Mouse (Mus musculus) adrenal gland, adult 2 months (tissue): Measurements from ENCODE around the gene Bicdl1. TPM values are rescaled to one million over a fixed set of nuclear protein-coding genes. Genes with fewer than 3 reads are reported as not detected.

ENCODE experiments used
- DNase-seq: peaks from one replicate; pipeline ENCODE4 v3.0.0; 2021
- polyA plus RNA-seq: library from polyadenylated mRNA; depleted of rRNA; stranded (reverse); fragments of >200 nt; gene quantifications from 2 replicates; pipeline ENCODE4 v1.2.3, GENCODE M21; 2012
- total RNA-seq, 2 experiments: library from RNA; stranded (reverse); gene quantifications; 2 replicates each; pipeline ENCODE4 v1.2.3; 2021

The Bicdl1 gene
- total and polyA plus RNA-seq, 3 experiments: 5.4 to 25.3 (median 13.2) TPM

GRCm38 (mm10) chr5:115667894-115668293, 63.5 kb downstream of the Bicdl1 start:
- no peak for DNase-seq

- no peak for DNase-seq
Measured at GRCm38 (mm10) chr5:115667210-115667609, 64.2 kb downstream of the Bicdl1 start.

DNA sequence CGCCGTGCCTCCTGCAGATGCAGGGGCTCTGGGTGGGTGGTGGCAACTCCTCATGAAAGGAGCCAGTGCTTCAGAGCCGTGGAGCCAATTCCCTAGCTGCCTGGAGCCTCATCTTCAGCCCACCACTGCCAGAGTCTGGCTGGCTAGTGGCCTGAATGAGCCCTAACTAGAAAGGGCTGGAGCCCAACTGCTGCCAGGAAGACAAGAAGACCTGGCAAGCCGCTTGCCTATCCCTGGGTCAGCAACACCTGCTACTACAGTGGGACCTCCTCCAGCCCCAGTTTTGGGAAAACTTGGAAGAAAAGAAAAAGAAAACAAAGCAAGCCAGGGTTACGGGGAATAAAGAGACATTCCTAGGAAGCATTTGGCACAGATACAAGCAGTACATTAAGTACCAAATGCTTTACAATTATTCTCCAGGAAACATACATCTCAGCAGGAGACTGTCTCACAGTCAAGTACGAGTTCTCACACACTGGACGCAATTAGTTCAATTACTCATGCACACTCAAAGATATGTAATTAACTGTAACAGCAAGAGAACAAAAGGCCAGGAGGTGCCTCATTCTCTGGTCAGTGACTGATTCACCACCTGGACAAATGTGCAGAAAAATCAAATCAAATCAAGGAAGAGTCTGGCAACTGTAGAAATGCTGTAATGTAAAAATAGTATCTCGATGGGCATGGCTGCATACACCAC, 64.9 kb downstream of the Bicdl1 start:
- DNase-seq: no peak

DNA sequence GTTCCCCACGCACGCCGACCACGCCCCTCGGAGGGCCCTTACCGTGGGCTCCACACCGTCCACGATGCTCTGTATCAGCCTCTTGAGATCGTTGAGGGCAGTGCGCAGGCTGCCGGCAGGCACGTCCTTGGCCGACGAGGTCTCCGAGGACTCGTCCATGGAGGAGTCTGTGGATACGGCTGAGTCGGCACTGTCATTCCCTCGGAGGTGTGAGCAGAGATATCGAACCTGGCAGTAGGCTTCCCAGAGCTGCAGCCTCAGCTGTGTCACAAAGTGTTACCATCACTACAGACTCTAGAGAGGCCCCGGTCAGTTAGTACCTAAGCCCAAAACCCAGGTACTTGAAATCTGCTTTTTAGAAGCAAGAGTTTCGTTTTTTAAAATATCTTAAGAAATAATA, 68.8 kb downstream of the Bicdl1 start:
- no peak for DNase-seq

- DNase-seq: no peak
Measured at GRCm38 (mm10) chr5:115658352-115658751, 73.1 kb downstream of the Bicdl1 start.

- no peak for DNase-seq
Measured at GRCm38 (mm10) chr5:115657234-115657633, 74.2 kb downstream of the Bicdl1 start.

GRCm38 (mm10) chr5:115656677-115657076, 74.7 kb downstream of the Bicdl1 start:
- no peak for DNase-seq

- no peak for DNase-seq
Measured at GRCm38 (mm10) chr5:115653776-115654175, 77.6 kb downstream of the Bicdl1 start.

- peak; percentile 100 for DNase-seq
Measured at GRCm38 (mm10) chr5:115652681-115653575, 78.5 kb downstream of the Bicdl1 start.

DNA sequence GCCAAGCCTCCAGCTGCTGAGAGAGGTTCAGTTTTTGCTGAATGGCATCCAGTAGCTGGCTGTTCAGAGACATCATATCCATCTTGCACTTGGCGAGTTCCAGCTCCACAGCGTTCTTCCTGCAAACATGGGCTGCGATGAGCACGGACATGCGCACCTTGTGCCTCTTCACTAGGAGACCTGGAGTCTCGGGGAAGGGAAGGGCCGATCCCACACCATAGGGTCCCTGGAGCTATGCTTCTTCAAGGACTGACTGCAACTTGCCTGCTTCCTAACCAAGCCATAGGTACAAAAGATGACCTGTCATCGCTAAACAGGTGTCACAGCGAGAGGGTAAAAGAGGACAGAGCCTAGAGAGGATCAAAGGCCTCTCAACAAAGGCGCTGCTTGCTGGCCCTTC, 79.6 kb downstream of the Bicdl1 start:
- no peak for DNase-seq

DNA sequence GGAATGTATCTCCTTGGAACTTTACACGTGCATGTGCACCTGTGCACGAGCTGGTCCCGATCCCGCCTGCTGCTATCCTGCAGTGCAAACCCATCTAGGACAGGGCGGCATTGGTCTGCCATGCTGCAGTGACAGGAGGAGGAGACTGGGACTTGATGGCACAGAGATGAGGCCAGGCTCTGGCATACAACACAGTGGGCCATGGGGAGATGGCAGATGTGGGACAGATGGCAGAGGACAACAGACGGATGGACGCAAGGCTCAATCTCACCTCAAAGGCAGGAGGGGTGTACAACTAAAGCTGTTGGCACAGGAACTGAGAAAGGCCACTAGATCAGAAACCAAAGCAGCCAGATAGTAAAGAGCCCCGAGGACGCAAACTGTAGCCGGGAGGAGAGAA, 80.5 kb downstream of the Bicdl1 start:
- no peak for DNase-seq

DNA sequence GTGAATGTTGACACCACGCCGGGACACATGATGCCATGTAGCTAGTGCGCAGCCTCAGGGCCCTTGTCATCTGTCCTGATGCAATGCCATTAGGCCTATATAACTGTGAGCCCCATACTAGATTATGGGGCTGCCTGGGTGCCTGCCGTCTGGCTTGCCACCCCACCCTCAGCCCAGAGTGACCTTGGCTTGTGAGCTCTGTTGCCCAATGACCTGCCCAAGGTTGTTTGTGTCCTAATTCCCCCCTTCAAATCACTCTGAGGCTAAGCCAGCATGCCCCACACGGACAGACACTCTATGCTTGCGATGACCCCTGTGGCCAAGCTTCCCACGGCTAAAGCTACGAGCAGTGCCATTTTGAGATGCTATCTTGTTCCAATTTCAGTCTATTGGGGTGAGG, 81.7 kb downstream of the Bicdl1 start:
- peak; percentile 58 for DNase-seq

DNA sequence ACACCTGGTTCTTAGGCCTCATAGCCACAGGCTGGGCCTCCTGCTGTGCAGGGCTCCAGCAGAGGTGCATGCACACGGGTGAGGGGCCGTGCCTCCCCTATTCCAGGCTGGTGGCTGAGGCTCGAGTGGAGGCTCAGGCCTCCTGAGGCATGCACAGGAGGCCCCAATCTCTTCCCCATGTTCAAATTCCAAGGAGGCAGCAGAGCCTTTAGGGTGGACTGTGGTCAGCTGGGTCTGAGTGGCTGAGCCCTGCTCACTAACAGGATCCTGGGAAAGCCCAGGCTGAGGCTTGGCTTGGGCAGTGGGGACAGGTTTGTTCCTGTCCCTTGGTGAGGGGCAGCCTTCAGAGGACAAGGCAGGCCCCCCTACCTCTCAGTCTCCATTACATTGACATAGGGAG, 82.5 kb downstream of the Bicdl1 start:
- no peak for DNase-seq

DNA sequence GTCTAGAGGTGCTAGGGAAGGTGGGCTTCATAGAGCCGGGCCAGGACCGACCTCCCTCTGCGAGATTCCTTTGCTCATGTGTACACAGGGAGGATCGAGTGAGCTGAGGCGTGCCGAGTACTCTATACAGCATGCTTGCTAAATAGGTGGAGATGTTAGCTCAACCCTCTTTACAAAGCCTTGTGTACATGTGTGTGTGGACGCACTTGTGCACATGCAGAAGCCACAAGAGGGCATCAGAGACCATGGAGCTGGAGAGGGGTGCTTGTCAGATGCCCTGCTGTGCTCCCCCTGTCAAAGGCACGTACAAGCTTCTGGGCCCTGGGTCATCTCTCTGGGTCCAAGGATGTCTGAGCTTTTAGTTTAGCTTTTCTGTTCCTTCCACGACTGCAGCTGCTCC, 87.2 kb downstream of the Bicdl1 start:
- DNase-seq: no peak

DNA sequence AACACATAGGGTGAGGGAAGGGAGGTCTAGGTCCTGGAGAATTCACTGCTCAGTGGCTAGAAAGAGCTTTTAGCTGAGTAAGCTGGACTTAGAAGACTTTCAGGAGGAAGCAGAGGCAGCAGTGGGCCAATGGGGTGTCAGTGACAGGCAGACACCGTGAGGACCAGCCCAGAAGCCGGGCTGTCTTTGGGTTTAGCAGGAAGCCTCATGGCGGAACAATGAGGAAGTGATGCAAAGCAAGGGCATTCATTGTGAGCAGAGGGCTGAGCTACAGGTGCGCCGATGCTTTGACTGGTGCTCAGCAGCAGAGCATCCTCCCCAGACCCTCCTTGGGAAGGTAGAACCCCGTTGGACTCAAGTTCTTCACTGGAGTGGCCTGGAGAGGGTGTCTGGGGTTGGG, 95.9 kb downstream of the Bicdl1 start:
- DNase-seq: no peak

DNA sequence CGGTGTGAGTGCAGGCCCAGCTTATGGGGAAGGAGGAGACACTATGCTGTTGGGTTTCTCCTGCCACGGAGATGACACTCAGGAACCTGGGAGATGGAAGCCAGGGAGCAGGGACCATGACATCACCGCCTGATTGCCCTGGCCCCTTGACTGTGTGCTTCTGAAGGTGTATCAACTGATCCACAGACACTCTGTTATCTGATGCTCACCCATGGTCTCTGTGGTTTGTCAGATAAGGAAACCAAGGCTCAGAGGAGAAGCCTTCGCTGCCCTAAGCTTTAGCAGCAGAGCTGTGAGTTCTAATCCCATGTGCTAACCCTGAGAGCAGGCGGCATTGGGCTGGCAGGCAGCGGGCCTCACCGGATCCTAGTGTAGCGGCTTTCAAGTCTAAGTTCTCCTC, 97.4 kb downstream of the Bicdl1 start:
- DNase-seq: no peak

GRCm38 (mm10) chr5:115633060-115633459, 98.4 kb downstream of the Bicdl1 start:
- DNase-seq: no peak

DNA sequence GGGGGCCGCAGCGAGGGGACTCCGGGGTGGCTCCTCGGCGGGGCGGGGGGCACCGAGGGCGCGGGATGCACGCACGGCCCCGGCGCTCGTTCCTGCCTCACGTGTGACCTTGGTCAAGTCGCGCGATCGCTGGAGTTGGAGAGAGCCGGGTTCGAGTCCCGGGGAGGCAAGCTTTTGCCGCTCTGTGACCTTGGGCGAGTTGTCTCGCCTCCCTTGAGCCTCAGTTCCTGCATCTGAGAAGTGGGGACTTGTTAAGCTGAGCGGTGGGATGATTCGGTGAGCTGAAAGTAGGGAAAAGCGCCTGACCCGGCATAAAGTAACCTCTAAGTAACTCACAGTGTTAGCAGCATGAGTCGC, 99.1 kb downstream of the Bicdl1 start:
- peak; percentile 52 for DNase-seq

DNA sequence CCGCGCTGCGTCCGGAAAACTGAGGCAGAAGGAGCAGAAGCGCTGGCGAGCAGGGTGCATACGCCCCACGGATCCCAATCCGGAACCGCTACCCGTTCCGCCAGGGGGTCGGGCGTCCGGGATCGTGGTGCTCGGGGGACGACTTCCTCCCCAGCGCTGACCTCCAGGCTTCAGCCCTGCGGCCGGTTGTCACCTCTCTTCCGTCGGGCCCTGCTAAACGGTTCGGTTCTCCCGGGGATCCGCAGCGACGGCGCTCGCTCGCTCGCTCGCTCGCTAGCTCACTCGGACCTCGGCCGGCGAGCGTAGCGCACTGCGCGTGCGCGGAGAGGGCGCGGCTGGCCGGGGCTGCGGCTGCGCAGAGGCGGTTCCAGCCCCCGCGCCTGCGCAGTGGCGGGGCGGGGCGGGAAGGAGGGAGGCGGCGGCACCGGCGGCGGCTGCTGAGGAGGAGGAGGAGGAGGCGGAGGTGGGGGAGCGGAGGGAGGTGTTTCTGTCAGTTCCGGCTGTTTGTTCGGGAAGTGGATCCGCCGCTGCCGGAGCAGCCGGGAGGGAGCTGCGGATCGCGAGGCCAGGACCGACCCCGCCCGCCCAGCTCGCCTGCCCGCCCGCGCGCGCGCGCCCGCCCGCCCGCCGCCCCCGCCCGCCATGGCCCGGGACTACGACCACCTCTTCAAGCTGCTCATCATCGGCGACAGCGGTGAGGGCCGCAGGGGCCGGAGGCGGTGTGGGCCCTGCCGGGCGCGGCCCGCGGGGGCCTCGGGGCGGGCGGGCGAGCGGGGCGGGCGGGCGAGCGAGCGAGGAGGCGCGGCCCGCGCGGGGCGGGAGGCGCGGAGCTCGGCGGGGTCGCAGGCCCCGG, 99.7 kb downstream of the Bicdl1 start, which contains the start of gene Rab35:
Rab35 (plus strand) TSS at position 404 of the 853 bp plus-strand sequence.
- DNase-seq: peak; percentile 98

DNA sequence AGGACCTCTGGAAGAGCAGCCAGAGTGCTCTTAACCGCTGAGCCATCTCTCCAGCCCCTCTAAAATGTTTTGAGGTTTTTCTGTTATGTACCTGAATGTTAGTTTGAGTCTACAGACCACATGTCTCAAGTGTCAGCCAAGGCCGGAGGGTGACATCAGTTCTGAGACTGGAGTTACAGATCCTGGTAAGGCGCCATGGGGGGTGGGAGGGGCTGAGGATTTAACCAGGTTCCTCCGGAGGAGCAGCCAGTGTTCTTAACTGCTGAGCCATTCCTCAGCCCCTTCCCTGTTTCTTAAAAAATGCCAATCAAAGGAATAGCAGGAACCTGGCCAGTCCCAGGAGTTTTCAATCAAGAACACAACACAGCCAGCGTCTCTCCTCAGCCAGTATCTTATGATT, 101.1 kb downstream of the Bicdl1 start:
- no peak for DNase-seq

DNA sequence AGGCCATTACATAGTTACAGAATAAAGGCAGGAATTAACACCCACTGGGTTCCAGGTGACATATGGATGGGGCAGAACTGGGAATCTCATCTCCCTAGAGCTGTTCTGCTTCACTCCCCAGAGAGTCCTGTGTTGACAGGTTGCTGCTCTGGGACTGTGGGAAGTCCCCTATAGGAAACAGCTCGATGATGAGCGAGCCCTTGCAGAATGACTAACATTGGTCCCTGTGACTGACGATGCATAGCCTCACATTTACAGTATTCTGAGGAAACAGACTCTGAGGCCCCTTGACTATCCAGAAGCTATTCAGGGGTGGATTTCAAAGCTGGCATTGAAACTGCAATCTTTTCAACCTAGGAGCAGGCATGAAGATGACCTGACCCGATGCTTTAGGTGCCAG, 101.7 kb downstream of the Bicdl1 start:
- no peak for DNase-seq

- no peak for DNase-seq
Measured at GRCm38 (mm10) chr5:115628083-115628482, 103.3 kb downstream of the Bicdl1 start.
